Mouse (Mus musculus) embryo, embryonic 10 days (tissue): ENCODE measurements around the gene Babam2.

Experiments
- DNase-seq: peaks from one replicate; pipeline ENCODE4 v3.0.0-alpha.2; 2015; ENCODE audit warnings: low spot score

Babam2 gene

GRCm38 (mm10) chr5:31713841-31714264 is 16.4 kb downstream of the Babam2 start:
- no peak for DNase-seq

- DNase-seq, result no peak
Measured at GRCm38 (mm10) chr5:31715486-31716150, 18.1 kb downstream of the Babam2 start.

GRCm38 (mm10) chr5:31724519-31724918 is 27.0 kb downstream of the Babam2 start:
- DNase-seq, result no peak

GRCm38 (mm10) chr5:31725885-31726284 is 28.4 kb downstream of the Babam2 start:
- no peak for DNase-seq

- no peak for DNase-seq
Measured at GRCm38 (mm10) chr5:31727456-31727855, 30.0 kb downstream of the Babam2 start.

GRCm38 (mm10) chr5:31732644-31733338 is 35.3 kb downstream of the Babam2 start:
- no peak for DNase-seq

- no peak for DNase-seq
Measured at GRCm38 (mm10) chr5:31741931-31742330, 44.4 kb downstream of the Babam2 start.

GRCm38 (mm10) chr5:31742521-31743031 is 45.1 kb downstream of the Babam2 start:
- peak; percentile 12 for DNase-seq

- no peak for DNase-seq
Measured at GRCm38 (mm10) chr5:31749401-31749800, 51.9 kb downstream of the Babam2 start.

- no peak for DNase-seq
Measured at GRCm38 (mm10) chr5:31750231-31750925, 52.9 kb downstream of the Babam2 start.

GRCm38 (mm10) chr5:31750955-31751354 is 53.5 kb downstream of the Babam2 start:
- DNase-seq, result no peak

- DNase-seq, result no peak
Measured at GRCm38 (mm10) chr5:31754634-31755033, 57.1 kb downstream of the Babam2 start.

GRCm38 (mm10) chr5:31755255-31755654 is 57.8 kb downstream of the Babam2 start:
- DNase-seq, result no peak

- no peak for DNase-seq
Measured at GRCm38 (mm10) chr5:31758310-31759091, 61.0 kb downstream of the Babam2 start.

- no peak for DNase-seq
Measured at GRCm38 (mm10) chr5:31761836-31762235, 64.4 kb downstream of the Babam2 start.

GRCm38 (mm10) chr5:31762773-31763172 is 65.3 kb downstream of the Babam2 start:
- DNase-seq, result no peak

GRCm38 (mm10) chr5:31765824-31766223 is 68.3 kb downstream of the Babam2 start:
- DNase-seq, result no peak

- DNase-seq, result no peak
Measured at GRCm38 (mm10) chr5:31766841-31767542, 69.5 kb downstream of the Babam2 start.

- no peak for DNase-seq
Measured at GRCm38 (mm10) chr5:31771486-31771885, 74.0 kb downstream of the Babam2 start.

- no peak for DNase-seq
Measured at GRCm38 (mm10) chr5:31771921-31772320, 74.4 kb downstream of the Babam2 start.

- no peak for DNase-seq
Measured at GRCm38 (mm10) chr5:31774976-31775375, 77.5 kb downstream of the Babam2 start.
